In genomic region chr14:61011621-61012174, GRCm38 (mm10) we compare ENCODE assay signal across 9 mouse cellular contexts. TPM values are rescaled to one million over a fixed set of nuclear protein-coding genes. Genes with fewer than 3 reads are reported as not detected.
A peak's percentile ranks its signal among the peaks of the same experiment; 100 is the strongest.
DNase-seq lines count a peak whose midpoint lies in the region; ATAC-seq and TF ChIP-seq lines count a peak whose summit lies in the region.
"Had no signal": no experiment of that assay in that cellular context is flagged by ENCODE, and none has a peak within 500 bp of the region (broad histone marks: within the 10 kb centered on the region; RNA-seq: fewer than 3 reads in every experiment).

No protein-coding gene starts in this region.

- peaks cover 13% of the 10 kb centered on the region for H3K4me1 ChIP-seq in lung, embryonic 14.5 days (ENCODE audit: insufficient read depth)
- H3K4me1 ChIP-seq in embryonic facial prominence, embryonic 12.5 days, result peaks cover 20% of the 10 kb centered on the region
- H3K4me1 ChIP-seq in forebrain, embryonic 10.5 days, result peaks cover 89% of the 10 kb centered on the region
- peaks cover 28% of the 10 kb centered on the region for H3K4me1 ChIP-seq in limb, embryonic 10.5 days

- no peaks in the 10 kb centered on the region for H3K27me3 ChIP-seq in lung, embryonic 14.5 days (ENCODE audit: insufficient read depth, low read length)
- H3K27me3 ChIP-seq in embryonic facial prominence, embryonic 12.5 days, result no peaks in the 10 kb centered on the region
- peaks cover 43% of the 10 kb centered on the region for H3K27me3 ChIP-seq in forebrain, embryonic 10.5 days (ENCODE audit: poor library complexity, severe bottlenecking)
- peaks cover 24% of the 10 kb centered on the region; the same call in 1 of the 2 replicates for H3K27me3 ChIP-seq in limb, embryonic 10.5 days (ENCODE audit: low read depth, poor library complexity, severe bottlenecking)

- ATAC-seq in lung, embryonic 14.5 days (ENCODE audit: insufficient read depth), result no peak
- no peak for ATAC-seq in embryonic facial prominence, embryonic 12.5 days (ENCODE audit: insufficient number of reproducible peaks, insufficient read depth, low FRiP score, low TSS enrichment)

- peaks cover 18% of the 10 kb centered on the region for H3K36me3 ChIP-seq in lung, embryonic 14.5 days (ENCODE audit: insufficient read depth)
- H3K36me3 ChIP-seq in embryonic facial prominence, embryonic 12.5 days, result no peaks in the 10 kb centered on the region
- peaks cover 53% of the 10 kb centered on the region for H3K36me3 ChIP-seq in forebrain, embryonic 10.5 days (replicated peaks)
- no peaks in the 10 kb centered on the region for H3K36me3 ChIP-seq in limb, embryonic 10.5 days

- 83% methylated on average over 8 of the region's 8 CpGs for WGBS in lung, embryonic 14.5 days
- WGBS in embryonic facial prominence, embryonic 12.5 days, result 91% methylated on average over 8 of the region's 8 CpGs
- 81% methylated on average over 8 of the region's 8 CpGs for WGBS in forebrain, embryonic 10.5 days
- 95% methylated on average over 8 of the region's 8 CpGs for WGBS in limb, embryonic 10.5 days

- H3K4me2 ChIP-seq in lung, embryonic 14.5 days, result no peak overlapping the region
- H3K4me2 ChIP-seq in embryonic facial prominence, embryonic 12.5 days (replicated peaks), result 0 out of 2 replicates have a peak overlapping the region, but pooled peaks have one; percentile 46

- no peaks in the 10 kb centered on the region for H3K9me3 ChIP-seq in lung, embryonic 14.5 days (ENCODE audit: low read depth, low read length)
- H3K9me3 ChIP-seq in embryonic facial prominence, embryonic 12.5 days, result no peaks in the 10 kb centered on the region
- no peaks in the 10 kb centered on the region for H3K9me3 ChIP-seq in forebrain, embryonic 10.5 days
- no peaks in the 10 kb centered on the region for H3K9me3 ChIP-seq in limb, embryonic 10.5 days (replicated peaks)

- H3K27ac ChIP-seq in lung, embryonic 14.5 days (ENCODE audit: low read depth), result peak overlapping the region; percentile 82; the same call in 1 of the 2 replicates
- H3K27ac ChIP-seq in embryonic facial prominence, embryonic 12.5 days, result no peak overlapping the region
- H3K27ac ChIP-seq in forebrain, embryonic 10.5 days, result peak overlapping the region; percentile 88
- H3K27ac ChIP-seq in limb, embryonic 10.5 days, result 0 out of 2 replicates have a peak overlapping the region, but pooled peaks have one; percentile 86

- H3K4me3 ChIP-seq in lung, embryonic 14.5 days (ENCODE audit: low read depth, low read length), result no peak overlapping the region
- H3K4me3 ChIP-seq in embryonic facial prominence, embryonic 12.5 days, result no peak overlapping the region
- peak overlapping the region; percentile 33; the same call in 1 of the 2 replicates for H3K4me3 ChIP-seq in forebrain, embryonic 10.5 days
- 0 out of 2 replicates have a peak overlapping the region, but pooled peaks have one; percentile 37 for H3K4me3 ChIP-seq in limb, embryonic 10.5 days

- no peak for TF ChIP-seq CTCF in lung, embryonic 14.5 days (IDR thresholded peaks at IDR 0.05; ENCODE audit: low read depth)

- H3K9ac ChIP-seq in lung, embryonic 14.5 days, result no peak overlapping the region
- no peak overlapping the region for H3K9ac ChIP-seq in embryonic facial prominence, embryonic 12.5 days

- peak; percentile 50 for DNase-seq in lung, embryonic 14.5 days
- no peak for DNase-seq in lung, adult 18-20 months
- DNase-seq in forebrain, embryonic 10.5 days (ENCODE audit: extremely low spot score, low spot score), result no peak
- no peak for DNase-seq in limb, embryonic 10.5 days (ENCODE audit: low spot score)
- DNase-seq in adipocyte (ENCODE audit: low spot score), result no peak
- no peak for DNase-seq in urinary bladder, adult 2 months (ENCODE audit: low spot score)
- DNase-seq in ovary, postnatal 14 days (ENCODE audit: low spot score), result no peak
- DNase-seq: spleen, adult 18-20 months had no signal

RNA-seq across cellular contexts. Expression of gene Tnfrsf19, which starts 34.6 kb away (rescaled TPM):
- polyA plus RNA-seq in lung, embryonic 14.5 days (2014; fragmentation: Nextera tagmentation; extraction: Ambion mirVana), result 148 and 159 TPM in 2 replicates
- 49.0 and 62.6 TPM in 2 replicates for polyA plus RNA-seq in embryonic facial prominence, embryonic 12.5 days (2016; fragmentation: Nextera tagmentation; extraction: Ambion mirVana)
- 102 and 110 TPM in 2 replicates for polyA plus RNA-seq in forebrain, embryonic 10.5 days (2016; fragmentation: Nextera tagmentation; extraction: Ambion mirVana)
- 26.7 and 30.9 TPM in 2 replicates for polyA plus RNA-seq in limb, embryonic 10.5 days (2016; fragmentation: Nextera tagmentation; extraction: Ambion mirVana)
- polyA plus RNA-seq in urinary bladder, adult 2 months (2012; rRNA removed), result 36.9 and 45.7 TPM in 2 replicates

Comparison
In these comparisons a context has a peak if more than half of its experiments do, and no peak if none do; other contexts are left out.
1. H3K4me3 ChIP-seq: peak in forebrain, embryonic 10.5 days (single experiment) and limb, embryonic 10.5 days (single experiment); none in lung, embryonic 14.5 days (single experiment) and embryonic facial prominence, embryonic 12.5 days (single experiment).